Comparison of ENCODE assay signal across 10 mouse cellular contexts in genomic region chr4:154026441-154026761, GRCm38 (mm10). TPM values are rescaled to one million over a fixed set of nuclear protein-coding genes. Genes with fewer than 3 reads are reported as not detected.
DNase-seq lines count a peak whose midpoint lies in the region; ATAC-seq and TF ChIP-seq lines count a peak whose summit lies in the region.
"Had no signal": no experiment of that assay in that cellular context is flagged by ENCODE, and none has a peak within 500 bp of the region (broad histone marks: within the 10 kb centered on the region; RNA-seq: fewer than 3 reads in every experiment).

No protein-coding gene starts in this region.

- H3K27ac ChIP-seq in heart, embryonic 11.5 days (ENCODE audit: low read depth, low read length) = no peak overlapping the region
- no peak overlapping the region for H3K27ac ChIP-seq in ES-Bruce4 (ENCODE audit: insufficient read depth, low read length)
- H3K27ac ChIP-seq in forebrain, postnatal 0 days (ENCODE audit: low read depth, low read length) = no peak overlapping the region
- peak overlapping the region; percentile 93 for H3K27ac ChIP-seq in liver, embryonic 16.5 days (ENCODE audit: low read length)

- H3K4me1 ChIP-seq in heart, embryonic 11.5 days (ENCODE audit: control insufficient read depth, insufficient read depth, low read length) = peaks cover 44% of the 10 kb centered on the region
- H3K4me1 ChIP-seq in ES-Bruce4 (ENCODE audit: control insufficient read depth, insufficient read depth, low read length) = no peaks in the 10 kb centered on the region
- H3K4me1 ChIP-seq in forebrain, postnatal 0 days (ENCODE audit: insufficient read depth) = no peaks in the 10 kb centered on the region
- peaks cover 53% of the 10 kb centered on the region for H3K4me1 ChIP-seq in liver, embryonic 16.5 days (ENCODE audit: control insufficient read depth, low read depth, low read length)

- no peak for TF ChIP-seq POLR2A in ES-Bruce4 (IDR thresholded peaks at IDR 0.05; ENCODE audit: insufficient read depth, low read length)

- H3K9me3 ChIP-seq in heart, embryonic 11.5 days (replicated peaks; ENCODE audit: control insufficient read depth, low read length) = no peaks in the 10 kb centered on the region
- no peaks in the 10 kb centered on the region for H3K9me3 ChIP-seq in ES-Bruce4 (replicated peaks; ENCODE audit: control insufficient read depth, insufficient read depth, low read length, poor library complexity, severe bottlenecking)
- no peaks in the 10 kb centered on the region for H3K9me3 ChIP-seq in forebrain, postnatal 0 days (ENCODE audit: low read length)
- no peaks in the 10 kb centered on the region for H3K9me3 ChIP-seq in liver, embryonic 16.5 days (replicated peaks; ENCODE audit: control insufficient read depth, low read length)

- H3K36me3 ChIP-seq in heart, embryonic 11.5 days (ENCODE audit: control insufficient read depth, insufficient read depth, low read length) = no peaks in the 10 kb centered on the region; the same call in 1 of the 2 replicates
- H3K36me3 ChIP-seq in ES-Bruce4 (ENCODE audit: control insufficient read depth, insufficient read depth, low read length, poor library complexity, severe bottlenecking) = no peaks in the 10 kb centered on the region
- peaks cover 12% of the 10 kb centered on the region for H3K36me3 ChIP-seq in forebrain, postnatal 0 days (ENCODE audit: insufficient read depth)
- H3K36me3 ChIP-seq in liver, embryonic 16.5 days (ENCODE audit: control insufficient read depth, insufficient read depth) = peaks cover 23% of the 10 kb centered on the region

- peaks cover 7% of the 10 kb centered on the region; the same call in 1 of the 2 replicates for H3K27me3 ChIP-seq in heart, embryonic 11.5 days (ENCODE audit: control insufficient read depth, insufficient read depth, low read length)
- H3K27me3 ChIP-seq in ES-Bruce4 (ENCODE audit: control insufficient read depth, insufficient read depth, low read length, poor library complexity, severe bottlenecking) = no peaks in the 10 kb centered on the region
- peaks cover 23% of the 10 kb centered on the region for H3K27me3 ChIP-seq in forebrain, postnatal 0 days (ENCODE audit: insufficient read depth, low read length)
- no peaks in the 10 kb centered on the region for H3K27me3 ChIP-seq in liver, embryonic 16.5 days (ENCODE audit: control insufficient read depth, insufficient read depth, low read depth, low read length)

- intact Hi-C loops in heart, postnatal 14 days (cut with DNase I) = no loop called here

- peak overlapping the region; percentile 58 for H3K4me3 ChIP-seq in heart, embryonic 11.5 days (ENCODE audit: low read depth, low read length)
- H3K4me3 ChIP-seq in ES-Bruce4 (ENCODE audit: low read depth, low read length) = peak overlapping the region; percentile 42
- peak overlapping the region; percentile 25; the same call in 1 of the 2 replicates for H3K4me3 ChIP-seq in forebrain, postnatal 0 days (ENCODE audit: low read depth, low read length)
- peak overlapping the region; percentile 93 for H3K4me3 ChIP-seq in liver, embryonic 16.5 days (ENCODE audit: low read depth, low read length)

- DNase-seq in heart, postnatal 14 days = no peak
- no peak for DNase-seq in forebrain, postnatal 0 days
- no peak for DNase-seq in thymus, postnatal 4 days
- DNase-seq in frontal cortex, adult 2 months (ENCODE audit: extremely low spot score in 1 of 2, low spot score in 1 of 2) = no peak
- no peak for DNase-seq in left cerebral cortex, adult 8-10 months (ENCODE audit: low spot score in 2 of 2)

- H3K9ac ChIP-seq in heart, embryonic 11.5 days (ENCODE audit: low read depth, low read length) = peak overlapping the region; percentile 75; the same call in 1 of the 2 replicates
- no peak overlapping the region for H3K9ac ChIP-seq in ES-Bruce4 (ENCODE audit: low read depth, poor library complexity, severe bottlenecking)
- no peak overlapping the region; the same call in 1 of the 2 replicates for H3K9ac ChIP-seq in forebrain, postnatal 0 days
- H3K9ac ChIP-seq in liver, embryonic 16.5 days (ENCODE audit: low read depth, low read length) = peak overlapping the region; percentile 95

- no peak for TF ChIP-seq EP300 in ES-Bruce4 (IDR thresholded peaks at IDR 0.05; ENCODE audit: insufficient read depth, low read depth, low read length)

- no peak for TF ChIP-seq CTCF in ES-Bruce4 (IDR thresholded peaks at IDR 0.05; ENCODE audit: low read depth, low read length)
- TF ChIP-seq CTCF in forebrain, postnatal 0 days (IDR thresholded peaks at IDR 0.05; ENCODE audit: low read depth) = no peak

- ATAC-seq in heart, embryonic 11.5 days (replicated peaks; ENCODE audit: insufficient number of reproducible peaks, low FRiP score, low TSS enrichment) = no peak
- no peak for ATAC-seq in forebrain, postnatal 0 days
- ATAC-seq in liver, embryonic 16.5 days (ENCODE audit: low read depth) = no peak

- 34% methylated on average over 2 of the region's 2 CpGs for WGBS in heart, embryonic 11.5 days (ENCODE audit: insufficient replicate concordance)
- 29% methylated on average over 2 of the region's 2 CpGs for WGBS in forebrain, postnatal 0 days
- 9% methylated on average over 2 of the region's 2 CpGs for WGBS in liver, embryonic 16.5 days (ENCODE audit: insufficient replicate concordance)

- peak overlapping the region; percentile 77 for H3K4me2 ChIP-seq in heart, embryonic 11.5 days
- H3K4me2 ChIP-seq in forebrain, postnatal 0 days (ENCODE audit: low read depth) = peak overlapping the region; percentile 46; the same call in 1 of the 2 replicates
- H3K4me2 ChIP-seq in liver, embryonic 16.5 days (ENCODE audit: low read depth, low read length) = peak overlapping the region; percentile 94

RNA-seq across cellular contexts. Expression of gene Smim1, which starts 0.4 kb away (rescaled TPM):
- polyA plus RNA-seq in heart, embryonic 11.5 days (2014; fragmentation: Nextera tagmentation; extraction: Ambion mirVana) = 95.7 and 104 TPM in 2 replicates
- total RNA-seq in heart, postnatal 14 days (2021) = 1 to 10 TPM; 5.8 to 7.0 TPM
- polyA plus RNA-seq in ES-Bruce4 (2011; ENCODE audit: insufficient read depth, insufficient read length, low read depth, missing spikeins) = 12.1 and 15.8 TPM in 2 replicates
- total RNA-seq in forebrain, postnatal 0 days (2014; rRNA removed) = 8.5 and 10.2 TPM in 2 replicates
- polyA plus RNA-seq in forebrain, postnatal 0 days (2015; fragmentation: Nextera tagmentation; extraction: Ambion mirVana) = 7.2 TPM in 2 replicates
- 271 and 290 TPM in 2 replicates for polyA plus RNA-seq in liver, embryonic 16.5 days (2015; fragmentation: Nextera tagmentation; extraction: Ambion mirVana)
- polyA plus RNA-seq in frontal cortex, adult 2 months (2012; rRNA removed) = 19.4 and 20.0 TPM in 2 replicates
- total RNA-seq in left cerebral cortex, adult 8-10 months (2022) = 10 to 100 TPM; 11.7 to 21.4 (median 16.5) TPM

RNA-seq across cellular contexts. Expression of gene Lrrc47, which starts 14.9 kb away (rescaled TPM):
- 13.4 and 14.7 TPM in 2 replicates for polyA plus RNA-seq in heart, embryonic 11.5 days (2014; fragmentation: Nextera tagmentation; extraction: Ambion mirVana)
- total RNA-seq in heart, postnatal 14 days (2021) = 10 to 100 TPM; 33.8 to 36.3 TPM
- polyA plus RNA-seq in ES-Bruce4 (2011; ENCODE audit: insufficient read depth, insufficient read length, low read depth, missing spikeins) = 44.8 and 47.2 TPM in 2 replicates
- total RNA-seq in forebrain, postnatal 0 days (2014; rRNA removed) = 21.9 and 27.4 TPM in 2 replicates
- 19.4 and 20.5 TPM in 2 replicates for polyA plus RNA-seq in forebrain, postnatal 0 days (2015; fragmentation: Nextera tagmentation; extraction: Ambion mirVana)
- polyA plus RNA-seq in liver, embryonic 16.5 days (2015; fragmentation: Nextera tagmentation; extraction: Ambion mirVana) = 11.8 and 12.2 TPM in 2 replicates
- 49.0 and 51.1 TPM in 2 replicates for polyA plus RNA-seq in frontal cortex, adult 2 months (2012; rRNA removed)
- total RNA-seq in left cerebral cortex, adult 8-10 months (2022) = 10 to 100 TPM; 55.0 to 72.7 (median 62.6) TPM

RNA-seq across cellular contexts. Expression of gene Ccdc27, which starts 16.1 kb away (rescaled TPM):
- polyA plus RNA-seq in heart, embryonic 11.5 days (2014; fragmentation: Nextera tagmentation; extraction: Ambion mirVana) = not detected in 2 replicates
- not detected for total RNA-seq in heart, postnatal 14 days (2021)
- not detected in 2 replicates for polyA plus RNA-seq in ES-Bruce4 (2011; ENCODE audit: insufficient read depth, insufficient read length, low read depth, missing spikeins)
- total RNA-seq in forebrain, postnatal 0 days (2014; rRNA removed) = not detected in 2 replicates
- not detected in 2 replicates for polyA plus RNA-seq in forebrain, postnatal 0 days (2015; fragmentation: Nextera tagmentation; extraction: Ambion mirVana)
- polyA plus RNA-seq in liver, embryonic 16.5 days (2015; fragmentation: Nextera tagmentation; extraction: Ambion mirVana) = 0.04 TPM in 1 of 2 replicates, not detected in the other
- polyA plus RNA-seq in frontal cortex, adult 2 months (2012; rRNA removed) = not detected in 2 replicates
- total RNA-seq in left cerebral cortex, adult 8-10 months (2022) = under 1 TPM in 1 of 4 experiments, not detected in 3; 0.17 TPM
- total RNA-seq: adrenal gland, postnatal 36 days had no signal
- polyA plus RNA-seq: C2C12 had no signal

RNA-seq across cellular contexts. Expression of gene Cep104, which starts 51.4 kb away (rescaled TPM):
- 11.4 and 14.3 TPM in 2 replicates for polyA plus RNA-seq in heart, embryonic 11.5 days (2014; fragmentation: Nextera tagmentation; extraction: Ambion mirVana)
- total RNA-seq in heart, postnatal 14 days (2021) = 10 to 100 TPM; 25.1 to 26.4 TPM
- polyA plus RNA-seq in ES-Bruce4 (2011; ENCODE audit: insufficient read depth, insufficient read length, low read depth, missing spikeins) = 17.6 and 20.2 TPM in 2 replicates
- 9.2 and 10.5 TPM in 2 replicates for total RNA-seq in forebrain, postnatal 0 days (2014; rRNA removed)
- 7.7 and 9.9 TPM in 2 replicates for polyA plus RNA-seq in forebrain, postnatal 0 days (2015; fragmentation: Nextera tagmentation; extraction: Ambion mirVana)
- polyA plus RNA-seq in liver, embryonic 16.5 days (2015; fragmentation: Nextera tagmentation; extraction: Ambion mirVana) = 5.3 and 5.6 TPM in 2 replicates
- 21.0 and 21.2 TPM in 2 replicates for polyA plus RNA-seq in frontal cortex, adult 2 months (2012; rRNA removed)
- 10 to 100 TPM; 28.4 to 35.3 (median 32.8) TPM for total RNA-seq in left cerebral cortex, adult 8-10 months (2022)

RNA-seq across cellular contexts. Expression of gene Dffb, which starts 51.5 kb away (rescaled TPM):
- polyA plus RNA-seq in heart, embryonic 11.5 days (2014; fragmentation: Nextera tagmentation; extraction: Ambion mirVana) = 4.9 and 7.5 TPM in 2 replicates
- 1 to 10 TPM; 3.7 to 4.9 TPM for total RNA-seq in heart, postnatal 14 days (2021)
- polyA plus RNA-seq in ES-Bruce4 (2011; ENCODE audit: insufficient read depth, insufficient read length, low read depth, missing spikeins) = 17.3 and 18.5 TPM in 2 replicates
- 18.9 and 22.7 TPM in 2 replicates for total RNA-seq in forebrain, postnatal 0 days (2014; rRNA removed)
- polyA plus RNA-seq in forebrain, postnatal 0 days (2015; fragmentation: Nextera tagmentation; extraction: Ambion mirVana) = 8.6 and 9.3 TPM in 2 replicates
- polyA plus RNA-seq in liver, embryonic 16.5 days (2015; fragmentation: Nextera tagmentation; extraction: Ambion mirVana) = 6.7 and 6.9 TPM in 2 replicates
- 22.9 and 25.2 TPM in 2 replicates for polyA plus RNA-seq in frontal cortex, adult 2 months (2012; rRNA removed)
- 10 to 100 TPM in 3 of 4 experiments, 1 to 10 TPM in 1; 9.4 to 14.0 (median 11.4) TPM for total RNA-seq in left cerebral cortex, adult 8-10 months (2022)

Comparison
In these comparisons a context has a peak if more than half of its experiments do, and no peak if none do; other contexts are left out.
1. H3K4me3 ChIP-seq: peak in every context shown above with its lines; median percentile 93 in liver, embryonic 16.5 days; 58 in heart, embryonic 11.5 days; 42 in ES-Bruce4; 25 in forebrain, postnatal 0 days.
2. H3K9ac ChIP-seq: peak in heart, embryonic 11.5 days (single experiment) and liver, embryonic 16.5 days (single experiment); none in ES-Bruce4 (single experiment) and forebrain, postnatal 0 days (single experiment).
3. Peak in every context shown above with its lines, with median percentiles within 50 percentile points of each other: H3K4me2 ChIP-seq.